Mouse (Mus musculus) monocyte, adult 59 days (primary cell): ENCODE data around the gene Zfp82. TPM values are rescaled to one million over a fixed set of nuclear protein-coding genes. Genes with fewer than 3 reads are reported as not detected.

Experiments
- total RNA-seq, 2 experiments: library from RNA; stranded (reverse); gene quantifications; one replicate each; pipeline ENCODE4 v1.2.4; 2023

Zfp82 gene
- 1 to 10 TPM in 1 of 2 experiments, under 1 TPM in 1; 0.82 to 1.2 TPM for total RNA-seq

DNA sequence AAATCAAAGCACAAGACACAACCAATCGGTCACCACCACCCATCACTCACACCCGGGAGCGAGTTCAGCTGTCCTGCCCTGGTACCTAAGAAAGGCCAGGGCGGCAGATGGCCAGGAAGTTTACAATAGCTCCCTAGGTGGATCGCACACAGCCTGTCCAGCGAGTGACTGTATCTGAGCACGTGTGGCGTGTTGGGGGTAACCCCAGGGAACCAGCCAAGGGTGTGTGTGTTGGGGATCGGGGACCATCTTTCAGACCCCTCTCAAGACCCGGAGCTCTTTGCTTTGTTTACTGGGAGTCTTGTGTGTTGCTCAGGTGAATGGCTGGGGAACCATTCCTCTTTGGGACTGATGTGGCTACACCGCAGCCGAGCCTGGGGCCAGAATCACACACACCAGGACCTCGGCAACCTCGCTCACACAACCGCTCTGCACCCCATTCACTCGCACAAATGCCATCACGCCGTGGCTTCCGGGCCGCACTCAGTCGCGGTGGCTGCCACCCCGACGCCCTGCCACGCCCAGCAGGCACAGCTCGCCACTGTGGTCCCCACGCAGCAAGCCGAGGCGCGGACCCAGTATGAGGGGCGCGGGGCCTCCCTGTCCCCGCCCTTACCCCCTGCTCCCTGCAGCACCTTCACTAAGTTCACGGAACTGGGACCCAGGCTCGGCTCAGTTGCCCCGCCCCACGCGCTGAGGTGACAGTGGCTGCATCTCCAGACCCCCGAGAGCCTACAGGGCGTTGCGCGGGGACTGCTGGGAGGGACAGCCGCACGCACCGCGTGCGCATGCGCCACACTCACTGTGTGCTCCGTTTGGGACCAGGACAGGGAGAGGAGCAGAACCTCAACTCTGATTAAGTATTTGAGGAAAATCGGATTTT, at the start of gene Zfp82:
Gene Zfp82, minus strand, starts transcription at position 755 of the 883 bp plus-strand sequence.

DNA sequence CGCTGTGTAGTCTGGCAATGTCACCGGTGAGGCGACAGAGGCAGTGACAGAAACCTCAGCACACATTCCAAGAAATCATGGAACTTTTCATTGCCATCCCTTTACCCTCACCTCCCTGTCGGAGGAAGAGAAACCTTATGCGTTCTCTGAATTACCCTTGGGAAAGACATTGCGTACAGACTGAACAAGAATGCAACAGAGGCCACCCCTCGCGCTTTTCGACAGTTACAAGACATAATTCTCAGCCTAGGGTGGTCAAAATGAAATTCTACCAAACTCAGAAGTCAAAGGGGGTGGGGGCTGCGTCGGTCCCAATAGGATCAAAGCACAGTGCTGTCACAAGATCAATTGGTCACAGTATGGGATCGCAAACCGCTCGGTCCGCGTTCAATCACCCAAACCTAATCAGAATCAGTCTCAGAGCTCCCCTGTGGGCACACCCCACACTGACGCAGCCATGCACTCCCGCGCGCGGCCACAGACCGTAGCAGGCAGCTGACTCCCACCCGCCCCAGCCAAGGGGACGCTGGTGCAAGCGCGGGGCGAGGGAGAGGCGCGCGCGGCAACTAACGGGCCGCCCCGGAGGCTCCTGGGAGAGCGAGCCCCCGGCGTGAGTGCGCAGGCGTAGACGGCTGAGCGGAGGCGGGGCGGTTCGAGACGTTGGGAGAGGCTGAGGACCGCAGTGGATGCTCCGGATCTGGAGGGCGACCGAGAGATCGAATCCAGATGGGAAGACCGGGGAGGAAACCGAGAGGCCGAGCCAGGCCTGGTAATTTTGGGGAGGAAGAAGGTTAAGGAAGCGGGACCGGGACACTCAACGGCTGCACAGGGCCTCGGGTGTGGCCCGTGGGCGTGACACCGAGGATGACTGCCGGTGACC, 48.8 kb upstream of the Zfp82 start, which contains the start of gene Zfp382:
Gene Zfp382, plus strand, starts transcription at position 635 of the 880 bp plus-strand sequence.

DNA sequence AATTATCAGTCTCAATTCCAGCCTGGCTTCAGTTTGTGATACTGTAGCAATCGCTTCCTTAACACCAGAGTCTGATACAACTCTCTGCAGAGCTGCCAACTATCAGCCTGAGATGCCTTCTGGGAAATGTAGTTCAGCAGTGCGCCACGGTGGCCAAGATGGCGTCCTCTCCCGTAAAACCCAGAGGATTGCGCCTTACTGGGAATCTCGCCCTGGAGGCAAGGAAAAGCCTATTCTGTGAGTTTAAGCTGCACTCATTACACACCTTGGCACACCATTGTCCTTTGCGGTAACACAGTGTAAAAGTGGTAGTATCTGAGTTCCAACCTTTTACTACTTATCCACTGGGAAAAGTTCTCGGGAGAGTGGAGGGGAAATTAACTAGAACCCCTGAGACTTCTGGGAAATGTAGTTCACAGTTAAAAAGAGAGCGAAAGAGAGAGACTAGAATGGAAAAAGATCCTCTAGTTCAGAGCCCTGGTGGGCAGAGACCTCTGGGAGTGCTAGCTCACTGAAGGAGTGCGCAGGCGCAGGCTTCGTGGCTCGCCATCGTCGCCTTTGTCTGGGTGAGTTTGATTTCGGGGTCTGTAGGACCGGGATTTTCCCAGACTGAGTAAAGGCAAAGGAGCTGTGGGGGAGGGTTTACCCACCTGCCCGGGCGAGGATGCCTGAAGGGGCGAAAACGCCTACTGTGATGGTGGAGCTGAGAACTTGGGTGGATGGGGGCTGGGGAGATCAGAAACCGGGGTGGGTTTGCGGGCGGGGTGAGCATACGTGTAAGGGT, 22.1 kb upstream of the Zfp82 start, which contains the start of gene Zfp260:
Gene Zfp260, plus strand, starts transcription at position 132 of the 784 bp plus-strand sequence.

DNA sequence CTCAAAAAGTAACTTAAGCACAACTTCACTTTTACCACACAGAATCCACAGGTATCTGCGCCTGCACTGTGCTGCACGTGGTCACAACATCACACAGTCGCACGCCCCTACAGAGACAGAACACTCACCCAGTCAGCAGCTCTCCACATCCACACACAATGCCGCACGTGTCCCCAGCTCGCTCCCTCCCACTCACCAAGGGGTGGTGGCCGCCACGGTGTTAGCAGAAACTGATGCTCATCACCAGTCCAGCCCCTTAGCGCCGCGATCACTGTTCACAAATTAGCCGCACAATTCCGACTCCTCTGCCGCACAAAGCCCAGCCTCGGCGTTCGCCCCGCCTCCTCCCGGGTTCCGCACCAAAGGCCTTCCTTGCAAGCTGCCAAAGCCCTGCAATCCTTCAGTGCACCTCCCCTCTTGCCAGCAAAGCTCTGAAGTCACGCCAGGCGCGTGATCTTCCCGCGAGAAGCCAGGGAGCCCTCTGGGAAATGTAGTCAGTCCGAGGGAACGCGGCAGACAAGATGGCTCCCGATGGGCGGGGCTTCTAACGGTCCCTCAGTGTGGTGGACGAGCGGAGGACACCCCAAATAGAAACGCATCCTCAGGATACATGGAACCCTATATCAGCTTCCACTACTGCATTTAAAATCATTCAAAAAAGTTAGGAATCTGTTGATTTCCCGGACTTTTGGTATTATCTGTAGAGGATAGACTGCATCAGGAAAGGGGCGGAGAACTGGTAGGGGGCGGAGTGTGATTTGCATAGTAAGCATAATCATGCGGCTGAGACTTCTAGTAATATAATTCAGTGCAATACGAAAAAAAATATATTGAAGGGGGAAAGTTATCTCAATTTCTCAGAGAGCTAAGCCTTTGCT, 17.6 kb upstream of the Zfp82 start, which contains the start of the genes Gm26920 and Zfp566:
Gene Gm26920, minus strand, starts transcription at position 319 of the 878 bp plus-strand sequence.
Gene Zfp566, minus strand, starts transcription at position 436 of the 878 bp plus-strand sequence.

DNA sequence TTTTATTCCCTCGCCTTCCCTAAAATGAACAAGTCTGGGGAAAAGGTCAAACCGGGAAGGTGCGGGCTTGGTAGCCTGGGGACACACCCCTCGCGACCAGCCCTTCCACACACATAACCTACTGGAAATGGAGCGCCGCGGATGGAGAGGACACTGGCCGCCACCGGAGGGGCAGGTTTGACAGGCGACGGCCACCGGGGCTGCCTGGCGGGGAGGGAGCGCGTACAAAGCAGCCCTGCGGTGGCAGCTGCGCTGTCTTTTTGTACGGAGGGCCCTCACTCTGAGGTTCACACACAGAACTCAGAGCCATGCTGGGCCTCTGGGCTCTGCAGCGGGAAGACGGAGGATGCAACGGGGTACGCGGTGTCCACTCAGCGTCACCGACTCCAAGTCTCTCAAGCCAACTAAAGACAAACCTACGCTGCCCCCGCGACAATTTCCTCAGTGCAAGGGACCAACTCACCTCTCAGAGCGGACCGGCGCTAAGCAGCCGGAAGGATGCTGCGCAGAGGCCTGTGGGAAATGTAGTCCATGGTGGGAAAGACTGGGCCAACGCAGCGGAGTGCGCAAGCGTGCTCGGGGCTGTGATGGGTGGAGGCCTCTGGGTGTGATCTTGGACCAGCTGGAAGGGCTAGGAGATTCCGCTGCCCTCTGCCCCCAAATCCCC, 21.7 kb downstream of the Zfp82 start, which contains the start of gene Zfp14:
Gene Zfp14, minus strand, starts transcription at position 499 of the 667 bp plus-strand sequence.

Other genes with a start within 250 kb of the Zfp82 start
- 1 to 10 TPM; 1.2 to 1.9 TPM for gene Zfp940, start 219.2 kb downstream of the Zfp82 start, total RNA-seq
- 1 to 10 TPM; 3.5 to 3.7 TPM for gene Zfp420, start 212.9 kb downstream of the Zfp82 start, total RNA-seq
- gene Zfp27, start 166.3 kb downstream of the Zfp82 start, total RNA-seq = 1 to 10 TPM; 2.3 to 3.7 TPM
- gene Zfp383, start 164.7 kb downstream of the Zfp82 start, total RNA-seq = 1 to 10 TPM; 1.6 to 2.3 TPM
- 1 to 10 TPM; 4.8 to 7.2 TPM for gene Zfp74, start 118.8 kb downstream of the Zfp82 start, total RNA-seq
- 10 to 100 TPM; 14.3 to 16.7 TPM for gene Zfp568, start 88.9 kb downstream of the Zfp82 start, total RNA-seq
- gene Zfp14, start 21.5 kb downstream of the Zfp82 start, total RNA-seq = 1 to 10 TPM in 1 of 2 experiments, under 1 TPM in 1; 0.61 to 2.1 TPM
- not detected for gene Gm26920, start 17.5 kb upstream of the Zfp82 start, total RNA-seq
- 1 to 10 TPM; 2.5 to 3.2 TPM for gene Zfp566, start 17.6 kb upstream of the Zfp82 start, total RNA-seq
- 10 to 100 TPM; 14.7 to 16.2 TPM for gene Zfp260, start 21.9 kb upstream of the Zfp82 start, total RNA-seq
- 1 to 10 TPM; 2.7 to 5.0 TPM for gene Zfp382, start 49.0 kb upstream of the Zfp82 start, total RNA-seq
- gene Zfp146, start 96.8 kb upstream of the Zfp82 start, total RNA-seq = 10 to 100 TPM; 23.9 to 24.1 TPM
- gene Cox7a1, start 111.2 kb upstream of the Zfp82 start, total RNA-seq = 1 to 10 TPM in 1 of 2 experiments, not detected in 1; 1.5 TPM
- gene Capns1, start 125.9 kb upstream of the Zfp82 start, total RNA-seq = 100 to 1,000 TPM; 298 to 315 TPM
- gene Polr2i, start 159.0 kb upstream of the Zfp82 start, total RNA-seq = 10 to 100 TPM; 47.9 to 57.5 TPM
- gene Tbcb, start 159.4 kb upstream of the Zfp82 start, total RNA-seq = 10 to 100 TPM; 39.7 to 59.4 TPM
- not detected for gene Ovol3, start 162.8 kb upstream of the Zfp82 start, total RNA-seq
- 1 to 10 TPM in 1 of 2 experiments, under 1 TPM in 1; 0.73 to 2.0 TPM for gene Thap8, start 207.2 kb upstream of the Zfp82 start, total RNA-seq
- 10 to 100 TPM; 16.7 to 20.0 TPM for gene Wdr62, start 207.5 kb upstream of the Zfp82 start, total RNA-seq
- gene Clip3, start 218.8 kb upstream of the Zfp82 start, total RNA-seq = under 1 TPM in 1 of 2 experiments, not detected in 1; 0.21 TPM
- 10 to 100 TPM; 30.8 to 31.4 TPM for gene Alkbh6, start 235.8 kb upstream of the Zfp82 start, total RNA-seq
- 1 to 10 TPM; 1.9 to 3.4 TPM for gene Syne4, start 241.9 kb upstream of the Zfp82 start, total RNA-seq
- gene E130208F15Rik, start 248.8 kb upstream of the Zfp82 start, total RNA-seq = 1 to 10 TPM; 3.8 to 4.6 TPM